Mouse (Mus musculus) cerebellum, postnatal 25 days (tissue): Measurements from ENCODE around the gene Alox8.
A peak's percentile ranks its signal among the peaks of the same experiment; 100 is the strongest.

Experiments used
- DNase-seq, 2 experiments: peaks; one replicate each; pipeline ENCODE4 v3.0.0; 2021; ENCODE audit warnings: mixed read lengths in 2 of 2

The Alox8 gene

GRCm38 (mm10) chr11:69178525-69178924 lies 19.1 kb downstream of the Alox8 start:
- DNase-seq, result no peak

DNA sequence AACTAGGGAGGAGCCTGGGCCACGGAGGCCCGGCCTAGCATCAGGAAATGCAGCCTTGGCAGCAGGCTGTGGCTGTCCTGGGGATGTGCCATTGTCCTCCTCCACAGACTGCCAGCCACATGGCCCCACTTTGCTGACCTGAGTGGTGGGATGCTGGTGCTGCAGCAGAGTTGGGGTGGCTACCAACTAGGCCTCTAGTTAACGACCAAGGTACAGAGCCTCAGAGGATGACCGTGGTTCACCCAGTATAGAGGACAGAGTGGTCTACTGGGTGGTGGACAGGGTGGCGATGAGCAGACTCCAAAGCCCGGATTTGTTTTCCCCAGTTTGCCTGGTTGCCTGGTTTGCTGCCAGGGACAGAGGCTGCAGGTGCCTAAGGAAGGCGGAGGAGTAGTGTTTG lies 22.9 kb downstream of the Alox8 start:
- DNase-seq, result no peak

DNA sequence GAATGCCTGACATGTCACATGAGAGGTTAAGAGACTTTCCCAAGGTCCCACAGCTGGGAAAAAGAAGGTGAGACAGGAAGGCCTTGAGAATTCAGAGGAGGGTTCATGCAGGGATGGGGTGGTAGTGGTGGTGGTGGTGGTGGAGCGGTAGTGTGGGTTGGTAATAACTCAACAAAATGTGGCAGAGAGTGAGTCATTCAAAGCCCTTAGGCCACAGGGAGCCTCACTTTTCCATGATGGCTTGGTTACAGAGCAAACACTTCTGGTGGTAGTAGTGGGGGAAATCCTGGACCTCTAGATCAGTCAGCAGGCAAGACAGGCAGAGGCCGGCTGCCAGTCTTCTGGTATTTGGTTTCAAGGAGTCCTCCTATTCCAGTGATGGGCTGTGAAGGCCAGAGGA lies 25.0 kb downstream of the Alox8 start:
- DNase-seq, result no peak

DNA sequence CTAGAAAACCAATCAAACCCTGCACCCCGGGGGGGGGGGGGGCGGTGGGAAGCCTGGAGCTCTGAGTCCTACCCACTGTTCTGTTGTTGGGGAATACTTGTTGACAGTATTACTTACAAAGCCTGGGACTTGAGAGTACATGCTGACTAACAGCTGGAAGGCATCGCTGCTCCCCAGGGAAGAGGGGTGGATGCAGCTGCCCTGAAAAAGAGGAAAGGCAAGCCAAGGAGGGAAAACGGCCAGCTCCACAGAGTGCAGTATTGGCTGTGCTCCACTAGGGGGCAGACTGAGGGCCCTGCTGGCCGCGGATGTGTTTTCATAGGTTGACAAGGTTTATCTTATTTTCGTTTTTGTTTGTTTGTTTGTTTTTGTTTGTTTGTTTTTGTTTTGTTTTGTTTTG lies 26.0 kb downstream of the Alox8 start:
- peak; percentile 67 to 76 for DNase-seq

DNA sequence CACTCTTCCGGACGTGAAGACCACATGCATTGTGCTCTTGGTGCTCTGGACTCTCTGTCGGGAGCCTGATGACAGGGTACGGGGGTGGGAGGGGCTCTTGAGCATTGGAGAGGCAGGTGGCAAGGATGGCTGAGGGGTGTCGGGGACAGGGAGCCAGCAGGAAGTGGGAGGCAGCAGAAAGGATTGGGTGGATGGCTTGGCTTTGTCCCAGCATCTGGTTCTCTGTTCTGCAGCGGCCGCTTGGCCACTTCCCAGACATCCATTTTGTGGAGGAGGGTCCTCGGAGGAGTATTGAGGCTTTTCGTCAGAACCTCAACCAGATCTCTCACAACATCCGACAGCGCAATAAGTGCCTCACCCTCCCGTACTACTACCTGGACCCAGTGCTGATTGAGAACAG lies 28.3 kb downstream of the Alox8 start:
- DNase-seq, result no peak

DNA sequence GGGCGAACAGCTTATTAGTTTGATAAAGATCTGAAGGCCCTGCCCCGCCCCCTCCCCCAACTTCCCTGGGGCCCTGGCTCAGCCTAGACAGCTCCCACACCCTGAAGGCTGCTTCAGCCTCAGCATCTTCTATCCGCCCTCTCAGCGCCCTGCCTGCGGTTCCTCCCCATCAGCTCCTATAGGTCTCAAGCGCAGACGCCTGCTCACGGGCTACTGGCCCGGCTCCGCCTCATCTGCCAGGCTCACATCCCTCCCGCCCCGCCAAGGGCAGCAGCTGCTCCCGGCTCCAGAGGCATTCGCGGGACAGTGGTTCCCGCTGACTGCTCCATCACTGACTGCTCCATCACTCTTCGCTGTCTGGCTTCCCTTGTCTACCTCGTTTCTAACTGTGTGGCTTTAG lies 40.8 kb downstream of the Alox8 start, which contains the start of gene Alox12b:
Alox12b (plus strand) TSS at position 190 of the 400 bp plus-strand sequence.
- DNase-seq, result no peak

GRCm38 (mm10) chr11:69155351-69155750 lies 42.3 kb downstream of the Alox8 start:
- no peak for DNase-seq

DNA sequence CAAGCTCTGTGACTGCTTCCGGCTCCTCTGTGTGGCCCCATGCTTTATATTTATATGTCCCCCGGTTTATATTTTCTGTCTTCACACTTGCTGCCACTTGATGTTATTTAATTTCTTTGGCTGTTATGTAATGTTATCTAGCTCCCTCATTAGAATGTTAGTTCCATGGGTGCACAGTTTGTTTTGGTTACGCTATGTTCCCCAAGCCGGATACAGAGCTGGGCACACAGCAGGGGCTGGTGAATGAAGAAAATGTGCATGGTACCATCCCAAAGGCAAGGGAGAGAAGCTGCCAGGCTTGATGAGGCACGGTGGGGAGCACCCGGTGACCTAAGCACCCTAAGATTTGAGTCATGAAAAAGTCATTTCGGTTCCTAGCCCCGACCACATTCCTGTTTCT lies 43.8 kb downstream of the Alox8 start:
- DNase-seq, result no peak

- no peak for DNase-seq
Observed at GRCm38 (mm10) chr11:69151004-69151403, 46.6 kb downstream of the Alox8 start.

DNA sequence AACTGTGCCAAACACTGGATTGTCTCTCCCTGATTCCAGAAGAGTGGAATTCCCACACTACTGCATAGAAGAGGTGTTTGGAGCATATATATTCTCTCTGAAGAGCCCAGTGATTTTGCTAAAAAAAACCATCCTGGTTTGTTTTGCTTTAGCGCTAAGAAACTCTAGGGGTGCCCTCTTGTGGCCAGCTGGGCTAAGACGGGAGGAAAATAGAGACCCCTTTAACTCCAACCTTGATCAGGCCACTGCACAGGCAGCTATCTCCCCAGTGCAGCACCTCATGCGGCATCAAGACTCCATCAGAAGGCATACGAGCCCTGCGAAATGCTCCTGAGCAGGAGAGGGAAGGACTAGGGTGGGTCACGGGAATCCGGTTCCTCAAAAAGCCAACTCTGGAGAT lies 47.2 kb downstream of the Alox8 start:
- DNase-seq, result peak; percentile 80 to 88

GRCm38 (mm10) chr11:69149728-69150127 lies 47.9 kb downstream of the Alox8 start:
- peak; percentile 18 to 35 for DNase-seq

- peak; percentile 60 to 62 for DNase-seq
Observed at GRCm38 (mm10) chr11:69148451-69148960, 49.1 kb downstream of the Alox8 start.

DNA sequence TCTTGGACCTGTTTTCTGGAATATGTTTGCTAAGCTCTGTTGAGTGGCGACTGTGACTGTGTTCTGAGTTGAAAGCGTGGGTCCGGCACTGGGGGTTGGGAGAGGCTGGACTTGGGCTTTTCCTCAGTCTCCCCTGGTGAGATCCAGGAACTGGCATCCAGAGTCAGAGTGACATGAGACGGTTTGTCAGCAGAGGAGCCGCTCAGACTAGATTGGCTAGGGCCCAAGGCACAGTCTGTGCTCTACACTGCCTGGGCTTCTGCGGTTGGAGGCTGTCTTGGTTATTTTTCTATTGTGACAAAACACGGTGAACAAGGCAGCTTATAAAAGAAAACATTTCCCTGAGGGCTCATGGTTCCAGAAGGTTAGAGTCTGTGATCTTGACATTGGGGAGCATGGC lies 50.1 kb downstream of the Alox8 start:
- peak; percentile 38 to 55 for DNase-seq

DNA sequence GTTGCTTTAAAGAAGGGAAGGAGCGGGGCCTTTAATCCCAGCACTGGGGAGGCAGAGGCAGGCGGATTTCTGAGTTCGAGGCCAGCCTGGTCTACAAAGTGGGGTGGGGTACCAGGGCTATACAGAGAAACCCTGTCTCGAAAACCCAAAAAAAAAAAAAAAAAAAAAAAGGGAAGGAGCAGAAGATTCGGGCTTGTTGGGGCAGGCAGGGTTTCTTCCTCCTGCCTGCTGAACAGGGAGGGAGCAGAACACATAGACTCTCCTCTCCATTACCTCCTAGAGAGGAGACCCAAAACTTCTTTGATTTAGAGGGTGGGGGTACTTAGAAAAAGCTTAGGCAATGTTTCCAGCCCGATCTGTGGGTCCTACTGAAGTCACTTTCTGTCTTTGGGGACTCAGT lies 62.3 kb downstream of the Alox8 start:
- DNase-seq, result no peak

DNA sequence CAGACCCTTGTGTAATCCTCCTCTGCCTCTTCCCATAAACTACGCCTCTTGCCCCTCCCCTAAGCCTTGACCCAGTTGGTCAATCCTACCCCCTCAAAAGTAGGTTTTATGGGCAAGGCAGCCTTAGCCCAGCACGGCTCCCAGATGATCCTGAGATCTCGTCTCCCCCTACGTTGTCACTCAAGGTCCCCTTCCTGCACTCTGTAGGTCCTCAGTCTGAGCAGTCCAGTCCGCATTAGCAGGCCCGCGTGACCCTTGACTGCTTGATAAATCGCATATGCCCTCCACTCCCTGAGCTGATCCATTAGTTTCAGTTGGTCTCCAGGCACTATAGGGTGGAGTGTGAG lies 63.0 kb downstream of the Alox8 start:
- DNase-seq, result no peak
